Mouse (Mus musculus): ENCODE measurements around the gene Phactr4. TPM values are rescaled to one million over a fixed set of nuclear protein-coding genes. Genes with fewer than 3 reads are reported as not detected.
A peak's percentile ranks its signal among the peaks of the same experiment; 100 is the strongest.

Gene Phactr4
- polyA plus RNA-seq, 1 experiment from 2014 or later, result 27.4 TPM

DNA sequence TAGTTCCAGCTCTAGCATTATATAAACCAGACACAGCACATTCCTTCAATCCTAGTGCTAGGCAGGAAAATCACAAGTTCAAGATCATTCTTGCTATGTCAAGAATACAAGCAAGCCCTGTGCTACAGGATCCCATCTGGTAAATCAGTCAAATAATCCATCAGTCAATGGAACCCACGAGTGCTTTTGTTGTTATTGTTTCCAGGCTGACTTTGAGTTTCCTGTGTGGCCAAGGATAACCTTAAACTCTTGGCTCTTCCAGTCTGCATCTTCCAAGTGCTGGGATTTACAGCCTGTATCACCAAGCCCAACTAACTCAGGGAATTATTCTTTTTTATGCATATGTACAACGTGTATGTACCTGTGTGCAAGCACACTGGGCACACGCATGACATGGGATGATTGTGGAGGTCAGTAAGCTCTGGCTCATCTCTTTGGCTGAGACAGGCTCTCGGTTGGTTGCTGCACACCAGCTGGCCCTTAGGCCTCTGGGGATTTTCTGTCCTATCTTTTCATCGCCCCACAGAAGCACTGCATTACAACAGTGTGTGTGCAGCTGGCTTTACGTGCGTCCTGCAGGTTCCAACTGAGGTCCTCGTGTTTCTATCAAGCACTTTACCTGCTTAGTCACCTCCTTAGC, 36.4 kb downstream of the Phactr4 start:
- no peak overlapping the region for H3K4me3 ChIP-seq
- H3K4me1 ChIP-seq, result 0 out of 2 replicates have a peak, but pooled peaks cover 3% of the 10 kb centered on the region
- WGBS, result 87% methylated on average over 8 of the region's 8 CpGs
- peaks cover 61% of the 10 kb centered on the region for H3K36me3 ChIP-seq (replicated peaks)
- H3K9me3 ChIP-seq, result no peaks in the 10 kb centered on the region
- no peak for DNase-seq (ENCODE audit: low spot score)
- no peak overlapping the region for H3K27ac ChIP-seq (replicated peaks)
- no peaks in the 10 kb centered on the region for H3K27me3 ChIP-seq (replicated peaks; ENCODE audit: low read depth, poor library complexity, severe bottlenecking)

- H3K9me3 ChIP-seq, result no peaks in the 10 kb centered on the region
- DNase-seq (ENCODE audit: low spot score), result no peak
- no peak overlapping the region for H3K4me3 ChIP-seq
- WGBS, result 92% methylated on average over 3 of the region's 3 CpGs
- H3K4me1 ChIP-seq, result 0 out of 2 replicates have a peak, but pooled peaks cover 3% of the 10 kb centered on the region
- peaks cover 77% of the 10 kb centered on the region for H3K36me3 ChIP-seq (replicated peaks)
- H3K27ac ChIP-seq (replicated peaks), result no peak overlapping the region
- no peaks in the 10 kb centered on the region for H3K27me3 ChIP-seq (replicated peaks; ENCODE audit: low read depth, poor library complexity, severe bottlenecking)
Measured at GRCm38 (mm10) chr4:132383455-132383854, 38.8 kb downstream of the Phactr4 start.

DNA sequence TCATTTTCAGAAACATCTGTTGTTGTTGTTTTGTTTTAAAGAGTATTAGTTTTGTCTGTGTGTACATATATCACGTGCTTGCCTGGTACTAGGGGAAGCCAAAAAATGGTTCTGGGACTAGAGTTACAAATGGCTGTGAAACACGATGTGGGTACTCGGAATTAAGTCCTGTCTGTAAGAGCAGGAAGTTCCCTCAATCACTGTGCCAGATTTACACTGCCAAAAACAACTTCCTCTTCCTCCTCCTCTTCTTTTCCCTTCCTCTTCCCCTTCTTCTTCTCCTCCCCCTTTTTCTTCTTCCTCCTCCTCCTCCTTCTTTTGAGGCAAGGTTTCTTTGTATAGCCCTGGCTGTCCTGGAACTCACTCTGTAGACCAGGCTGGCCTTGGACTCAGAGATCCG, 40.0 kb downstream of the Phactr4 start:
- Histone ChIP-seq H3K4me3 (no peak overlapping the region), H3K27me3 (replicated peaks; ENCODE audit: low read depth, poor library complexity, severe bottlenecking) (no peaks in the 10 kb centered on the region), H3K27ac (replicated peaks) (no peak overlapping the region), H3K36me3 (replicated peaks) (peaks cover 85% of the 10 kb centered on the region), H3K9me3 (no peaks in the 10 kb centered on the region), H3K4me1 (no peaks in the 10 kb centered on the region)
- 88% methylated on average over 4 of the region's 4 CpGs for WGBS
- DNase-seq (ENCODE audit: low spot score), result no peak

GRCm38 (mm10) chr4:132380965-132381616, 41.2 kb downstream of the Phactr4 start:
- WGBS, result 92% methylated on average over 2 of the region's 2 CpGs
- Histone ChIP-seq H3K9me3 (no peaks in the 10 kb centered on the region), H3K27ac (replicated peaks) (no peak overlapping the region), H3K36me3 (replicated peaks) (peaks cover 86% of the 10 kb centered on the region), H3K27me3 (replicated peaks; ENCODE audit: low read depth, poor library complexity, severe bottlenecking) (no peaks in the 10 kb centered on the region), H3K4me1 (no peaks in the 10 kb centered on the region), H3K4me3 (no peak overlapping the region)
- DNase-seq (ENCODE audit: low spot score), result no peak

- H3K27me3 ChIP-seq (replicated peaks; ENCODE audit: low read depth, poor library complexity, severe bottlenecking), result no peaks in the 10 kb centered on the region
- H3K4me1 ChIP-seq, result no peaks in the 10 kb centered on the region
- no peaks in the 10 kb centered on the region for H3K9me3 ChIP-seq
- WGBS, result 82% methylated on average over 1 of the region's 1 CpGs
- no peak overlapping the region for H3K27ac ChIP-seq (replicated peaks)
- H3K4me3 ChIP-seq, result no peak overlapping the region
- no peak for DNase-seq (ENCODE audit: low spot score)
- peaks cover 98% of the 10 kb centered on the region for H3K36me3 ChIP-seq (replicated peaks)
Measured at GRCm38 (mm10) chr4:132373820-132374219, 48.5 kb downstream of the Phactr4 start.

DNA sequence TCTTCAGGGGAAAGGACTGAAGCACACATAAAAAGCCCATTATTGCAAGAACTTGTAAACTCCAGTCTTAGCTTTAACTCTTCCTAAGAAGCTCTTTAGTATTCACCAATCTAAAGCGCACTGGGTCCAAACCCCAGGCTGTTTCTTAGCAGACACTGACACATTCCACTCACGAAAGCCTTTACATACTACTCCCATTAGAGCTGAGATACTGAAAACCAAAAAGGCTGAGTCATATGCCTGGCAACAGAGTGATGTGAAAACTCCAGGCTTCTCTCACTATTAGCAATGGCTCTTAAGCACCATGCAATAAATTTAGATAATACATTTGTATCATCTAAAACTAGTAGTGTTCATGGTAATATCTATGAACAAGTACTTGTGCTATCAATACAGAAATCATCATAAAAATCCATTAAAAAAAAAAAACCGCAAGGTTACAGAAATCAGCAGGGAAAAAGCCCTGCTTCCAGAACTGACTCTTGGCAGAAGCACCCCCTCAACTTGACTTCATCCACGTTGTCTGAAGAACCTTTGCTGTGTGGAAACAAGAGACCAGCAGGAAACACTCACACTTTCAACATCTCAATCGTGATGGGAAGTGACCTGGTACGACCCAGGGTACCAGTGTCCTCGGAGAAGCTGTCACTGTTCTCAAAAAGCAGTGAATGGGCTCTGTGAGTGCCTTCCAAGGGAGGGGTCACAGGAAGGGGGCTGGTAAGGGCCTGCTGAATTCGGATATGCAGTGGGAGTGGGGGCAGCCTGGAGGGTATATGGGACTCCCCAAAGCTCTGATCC, 52.1 kb downstream of the Phactr4 start:
- no peaks in the 10 kb centered on the region for H3K4me1 ChIP-seq
- no peak overlapping the region for H3K27ac ChIP-seq (replicated peaks)
- H3K4me3 ChIP-seq, result no peak overlapping the region
- H3K36me3 ChIP-seq (replicated peaks), result peaks cover 100% of the 10 kb centered on the region
- no peaks in the 10 kb centered on the region for H3K27me3 ChIP-seq (replicated peaks; ENCODE audit: low read depth, poor library complexity, severe bottlenecking)
- no peak for DNase-seq (ENCODE audit: low spot score)
- H3K9me3 ChIP-seq, result no peaks in the 10 kb centered on the region
- WGBS, result 81% methylated on average over 8 of the region's 8 CpGs

DNA sequence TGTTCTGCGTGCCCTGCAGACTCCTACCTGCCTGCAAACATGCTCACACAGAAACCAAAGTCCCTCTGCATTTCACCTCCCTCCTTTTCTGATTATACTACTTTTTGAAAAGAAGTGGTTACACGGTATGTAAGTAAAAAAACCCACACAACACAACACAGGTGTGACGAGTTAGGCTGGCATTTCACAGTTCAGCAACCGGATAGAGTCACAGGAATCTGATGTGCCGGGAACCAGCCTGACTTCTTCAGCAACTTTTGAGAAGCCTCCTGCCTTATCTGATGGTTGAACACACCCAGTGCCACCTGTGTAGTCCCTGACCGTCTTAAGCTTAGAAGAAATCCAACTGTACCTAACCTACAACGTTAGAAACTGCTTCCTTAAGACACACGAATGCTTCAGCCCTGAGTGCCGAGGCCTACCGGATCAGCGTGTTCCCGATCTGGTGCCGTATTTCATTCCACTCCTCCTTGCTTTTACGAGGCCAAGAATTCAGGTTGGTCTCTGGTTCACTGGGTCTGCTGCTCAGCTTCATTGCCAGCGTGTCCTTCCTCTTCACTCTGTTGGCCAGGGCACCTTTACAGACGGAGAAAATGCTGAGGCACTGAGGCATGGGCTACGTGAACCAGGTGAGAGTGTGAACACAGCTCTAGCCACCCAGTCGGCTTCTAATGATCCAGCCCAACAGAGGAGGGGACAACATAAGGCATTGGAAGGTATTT, 54.6 kb downstream of the Phactr4 start:
- no peaks in the 10 kb centered on the region for H3K9me3 ChIP-seq
- no peaks in the 10 kb centered on the region for H3K4me1 ChIP-seq
- H3K4me3 ChIP-seq, result no peak overlapping the region
- H3K27me3 ChIP-seq (replicated peaks; ENCODE audit: low read depth, poor library complexity, severe bottlenecking), result no peaks in the 10 kb centered on the region
- no peak for DNase-seq (ENCODE audit: low spot score)
- H3K36me3 ChIP-seq (replicated peaks), result peaks cover 100% of the 10 kb centered on the region
- H3K27ac ChIP-seq (replicated peaks), result no peak overlapping the region
- WGBS, result 92% methylated on average over 18 of the region's 18 CpGs

DNA sequence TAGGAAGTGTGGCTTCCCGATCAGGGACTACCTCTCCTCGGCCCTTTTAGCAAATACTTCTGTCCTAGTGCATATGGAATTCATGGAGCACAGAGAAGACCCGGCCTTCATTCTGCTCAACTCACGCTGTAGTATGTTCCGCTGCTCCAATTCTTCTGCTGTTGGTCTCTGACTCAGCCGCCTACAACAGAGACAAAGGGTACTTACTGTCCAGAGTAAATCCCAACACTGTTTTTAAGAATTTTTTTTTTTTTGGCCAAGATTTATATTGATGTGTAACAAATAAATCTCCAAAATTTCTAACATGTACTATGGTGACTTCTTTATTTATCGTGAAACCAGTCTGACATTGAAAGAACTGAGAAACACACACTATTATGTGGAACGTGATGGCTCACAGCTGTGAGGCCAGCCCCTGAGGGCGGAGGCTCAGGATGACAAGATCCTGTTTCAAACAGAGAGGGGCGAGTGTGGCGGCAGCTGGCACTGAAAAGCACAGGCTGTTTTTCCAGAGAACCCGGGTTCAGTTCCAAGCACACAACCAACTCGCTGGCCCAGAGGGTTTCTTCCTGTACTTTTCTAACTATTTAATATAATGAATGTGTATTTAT, 56.7 kb downstream of the Phactr4 start:
- H3K4me3 ChIP-seq, result no peak overlapping the region
- H3K9me3 ChIP-seq, result no peaks in the 10 kb centered on the region
- peaks cover 96% of the 10 kb centered on the region for H3K36me3 ChIP-seq (replicated peaks)
- peak; percentile 43 for DNase-seq (ENCODE audit: low spot score)
- 67% methylated on average over 13 of the region's 13 CpGs for WGBS
- no peaks in the 10 kb centered on the region for H3K4me1 ChIP-seq
- H3K27me3 ChIP-seq (replicated peaks; ENCODE audit: low read depth, poor library complexity, severe bottlenecking), result no peaks in the 10 kb centered on the region
- H3K27ac ChIP-seq (replicated peaks), result no peak overlapping the region

DNA sequence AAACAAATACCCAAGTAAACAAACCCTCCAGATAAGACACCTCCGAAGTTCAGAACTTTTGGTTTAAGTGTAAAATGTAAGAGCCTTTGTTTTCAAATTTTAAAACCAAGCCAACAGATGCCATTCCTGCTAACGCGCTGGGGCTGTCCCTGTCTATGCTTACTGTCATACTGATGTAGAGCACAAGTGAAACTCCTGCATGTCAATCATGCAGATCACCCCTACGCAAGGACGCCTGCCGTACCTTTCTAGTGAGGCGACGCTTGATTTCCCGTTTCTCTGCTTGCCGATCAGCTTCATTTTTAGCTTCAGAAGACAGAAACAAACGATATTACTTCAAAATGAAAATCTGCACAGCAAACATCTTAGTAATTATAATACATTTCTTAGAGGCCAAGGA, 58.8 kb downstream of the Phactr4 start:
- Histone ChIP-seq H3K27me3 (replicated peaks; ENCODE audit: low read depth, poor library complexity, severe bottlenecking) (no peaks in the 10 kb centered on the region), H3K4me3 (no peak overlapping the region), H3K9me3 (no peaks in the 10 kb centered on the region), H3K27ac (replicated peaks) (no peak overlapping the region), H3K36me3 (replicated peaks) (peaks cover 96% of the 10 kb centered on the region), H3K4me1 (no peaks in the 10 kb centered on the region)
- DNase-seq (ENCODE audit: low spot score), result no peak
- 95% methylated on average over 11 of the region's 11 CpGs for WGBS

- Histone ChIP-seq H3K36me3 (replicated peaks) (peaks cover 86% of the 10 kb centered on the region), H3K4me3 (no peak overlapping the region), H3K27me3 (replicated peaks; ENCODE audit: low read depth, poor library complexity, severe bottlenecking) (no peaks in the 10 kb centered on the region), H3K27ac (replicated peaks) (no peak overlapping the region), H3K4me1 (no peaks in the 10 kb centered on the region), H3K9me3 (no peaks in the 10 kb centered on the region)
- WGBS, result 93% methylated on average over 4 of the region's 4 CpGs
- DNase-seq (ENCODE audit: low spot score), result no peak
Measured at GRCm38 (mm10) chr4:132359510-132359909, 62.8 kb downstream of the Phactr4 start.

DNA sequence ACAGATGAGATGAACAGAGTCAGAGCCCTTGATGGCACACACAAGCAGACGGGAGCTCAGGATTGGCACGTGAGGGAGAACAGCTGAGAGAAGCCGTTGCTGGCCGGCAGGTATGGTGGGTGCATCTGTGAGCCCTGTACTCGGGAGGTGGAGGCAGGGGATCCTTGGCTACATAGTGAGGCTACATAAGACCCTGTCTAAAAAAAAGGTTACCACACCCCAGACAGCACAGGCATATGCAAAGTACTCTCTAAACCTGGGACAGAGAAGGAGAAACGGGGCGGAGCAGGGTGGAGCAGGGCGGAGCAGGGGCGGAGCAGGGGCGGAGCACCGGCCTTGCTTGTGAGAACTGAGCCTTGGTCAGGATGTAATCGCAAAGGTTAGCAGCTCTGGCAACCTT, 66.1 kb downstream of the Phactr4 start:
- no peak for DNase-seq (ENCODE audit: low spot score)
- H3K36me3 ChIP-seq (replicated peaks), result peaks cover 69% of the 10 kb centered on the region

GRCm38 (mm10) chr4:132355403-132355802, 66.9 kb downstream of the Phactr4 start:
- H3K27ac ChIP-seq (replicated peaks), result no peak overlapping the region
- no peak for DNase-seq (ENCODE audit: low spot score)
- H3K4me1 ChIP-seq, result peaks cover 19% of the 10 kb centered on the region
- peaks cover 69% of the 10 kb centered on the region for H3K36me3 ChIP-seq (replicated peaks)
- no peaks in the 10 kb centered on the region for H3K9me3 ChIP-seq
- 86% methylated on average over 3 of the region's 3 CpGs for WGBS
- no peak overlapping the region for H3K4me3 ChIP-seq
- H3K27me3 ChIP-seq (replicated peaks; ENCODE audit: low read depth, poor library complexity, severe bottlenecking), result no peaks in the 10 kb centered on the region

More for the DNA sequence above, 66.1 kb downstream of the Phactr4 start:
- WGBS, result 37% methylated on average over 12 of the region's 12 CpGs
- H3K27me3 ChIP-seq (replicated peaks; ENCODE audit: low read depth, poor library complexity, severe bottlenecking), result no peaks in the 10 kb centered on the region
- H3K4me3 ChIP-seq, result no peak overlapping the region
- H3K27ac ChIP-seq (replicated peaks), result no peak overlapping the region
- H3K4me1 ChIP-seq, result peaks cover 17% of the 10 kb centered on the region
- no peaks in the 10 kb centered on the region for H3K9me3 ChIP-seq

Data from embryonic facial prominence, embryonic 10.5 days (tissue).